Mouse (Mus musculus) cerebellum, adult 18-20 months (tissue): ENCODE measurements at regions not wholly inside any gene's neighbourhood (a gene's known extent, or its start where the extent isn't known, plus 50 kb on each side); places are given as distances from the start of the nearest gene placed in this dataset.

Experiments
- DNase-seq, 2 experiments: peaks; one replicate each; pipeline ENCODE4 v3.0.0; 2021

DNA sequence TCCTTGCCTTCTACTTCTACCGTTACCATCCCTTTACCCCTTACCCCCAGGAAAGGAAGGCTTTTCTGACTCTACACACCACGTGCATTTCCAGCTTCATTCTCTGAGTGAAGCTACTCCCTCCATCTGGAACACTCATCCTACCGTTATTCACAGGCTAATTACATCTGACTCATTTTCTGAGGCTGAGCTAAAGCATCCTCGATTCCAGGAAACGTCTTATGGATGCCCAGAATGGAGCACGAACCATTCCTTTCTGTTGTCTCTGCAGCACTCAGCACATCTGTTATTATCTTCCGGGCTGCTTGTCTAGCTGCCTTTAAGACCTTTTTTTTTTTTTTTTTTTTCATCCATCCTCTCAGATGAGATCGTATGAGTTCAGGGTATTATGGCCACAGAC is 112.5 kb upstream of the Btg1 start:
- DNase-seq: no peak

DNA sequence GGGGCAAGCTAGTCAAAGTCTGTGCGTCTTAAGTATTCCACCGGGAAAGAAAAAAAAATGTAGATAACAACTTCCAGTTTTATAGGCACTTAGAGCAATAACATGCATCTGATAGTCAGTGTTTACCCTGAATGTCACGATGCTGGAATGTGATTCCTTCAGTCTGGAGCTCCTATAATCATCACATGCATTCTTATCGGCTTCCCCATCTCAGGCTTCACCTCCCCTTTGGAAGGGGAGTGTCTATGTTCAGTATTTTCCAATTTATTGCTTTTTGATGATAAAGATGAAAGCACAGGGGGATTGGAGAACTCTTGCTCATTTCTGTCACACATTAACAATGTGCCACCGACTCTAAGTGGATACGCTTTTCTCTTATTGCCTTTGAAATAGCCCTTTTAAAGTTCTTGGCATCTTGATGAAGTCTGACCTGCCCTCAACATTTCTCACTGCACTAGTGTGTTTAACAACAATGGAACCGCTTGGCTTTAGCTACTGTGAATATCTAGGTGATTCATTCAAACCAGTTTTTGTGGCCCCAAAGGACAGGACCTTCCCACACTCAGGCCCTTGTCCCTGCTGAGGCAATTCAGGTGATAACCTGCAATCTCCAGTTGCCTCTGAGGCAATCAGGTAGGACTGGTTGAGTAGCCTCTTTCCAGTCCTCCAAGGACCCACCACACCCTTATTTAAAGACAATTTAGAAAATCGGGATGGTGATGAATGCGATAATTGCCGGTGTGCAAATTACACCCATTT is 101.5 kb upstream of the Btg1 start:
- no peak for DNase-seq

DNA sequence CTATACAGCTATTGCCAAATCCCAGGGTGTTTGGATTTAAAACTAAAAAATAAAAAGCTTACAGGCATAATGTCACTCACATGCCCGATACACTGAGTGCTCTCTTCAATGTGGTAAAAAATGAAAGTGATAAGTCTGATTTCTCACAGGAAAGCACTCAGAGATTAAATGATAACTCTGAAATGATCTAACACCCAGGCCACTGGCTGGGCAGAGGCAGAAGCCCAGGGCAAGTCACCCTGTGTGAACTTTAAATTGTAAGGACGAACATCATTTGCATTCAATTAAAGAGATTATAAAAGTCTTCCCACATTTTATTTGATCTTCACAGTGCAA is 100.9 kb upstream of the Btg1 start:
- no peak for DNase-seq

DNA sequence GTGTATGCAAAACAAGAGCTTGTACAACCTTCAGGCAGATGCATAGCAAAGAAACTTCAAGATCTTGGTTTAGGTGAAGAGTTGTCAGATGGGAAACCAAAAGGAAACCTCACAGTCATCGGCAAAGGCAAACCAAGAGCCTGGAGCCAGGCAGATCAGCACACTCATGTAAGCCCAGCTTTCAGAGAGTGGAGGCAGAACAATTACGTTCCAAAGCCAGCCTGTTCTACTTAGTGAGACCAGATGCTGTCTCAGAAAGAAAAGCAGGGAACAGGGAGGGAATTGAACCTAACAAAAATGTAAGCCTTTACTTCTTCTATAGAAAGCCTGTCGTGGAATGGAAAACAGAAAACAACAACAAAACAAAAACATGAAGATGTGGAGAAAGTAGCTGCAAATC is 97.4 kb upstream of the Btg1 start:
- no peak for DNase-seq

DNA sequence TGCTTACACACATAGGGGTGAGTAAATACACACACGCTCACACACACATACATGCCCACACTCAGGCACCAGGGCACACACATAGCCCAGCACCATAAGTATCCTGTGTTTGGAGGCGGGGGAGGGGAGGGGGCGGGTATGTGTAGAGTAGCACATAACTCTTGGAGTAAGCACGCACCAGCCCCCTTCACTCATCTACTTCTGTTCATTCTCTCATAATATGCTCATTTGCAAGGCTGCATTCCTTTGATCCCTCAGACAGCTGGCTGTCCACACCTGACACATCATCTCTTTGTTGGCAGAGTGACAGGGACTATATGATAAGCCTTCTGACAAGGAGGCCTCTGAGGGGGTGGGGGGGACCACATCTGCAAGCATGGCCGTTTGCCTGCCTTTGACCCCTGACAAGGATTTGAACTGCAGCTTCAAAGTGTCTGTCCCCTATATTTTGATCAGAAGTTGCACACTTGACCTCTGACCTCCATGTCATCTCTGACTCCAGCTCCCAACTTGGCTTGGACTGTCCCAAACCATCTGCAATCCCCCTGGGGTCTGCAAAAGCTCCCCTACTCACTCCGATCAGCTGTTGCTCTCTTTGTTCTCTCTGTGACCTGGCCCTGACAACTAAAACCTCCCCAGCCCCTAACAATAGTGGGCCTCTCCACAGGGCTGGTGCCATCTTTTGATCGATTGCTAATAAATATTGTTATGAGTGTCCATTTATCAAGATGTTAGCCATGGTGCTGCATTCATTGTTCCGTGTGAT is 95.6 kb upstream of the Btg1 start:
- no peak for DNase-seq

DNA sequence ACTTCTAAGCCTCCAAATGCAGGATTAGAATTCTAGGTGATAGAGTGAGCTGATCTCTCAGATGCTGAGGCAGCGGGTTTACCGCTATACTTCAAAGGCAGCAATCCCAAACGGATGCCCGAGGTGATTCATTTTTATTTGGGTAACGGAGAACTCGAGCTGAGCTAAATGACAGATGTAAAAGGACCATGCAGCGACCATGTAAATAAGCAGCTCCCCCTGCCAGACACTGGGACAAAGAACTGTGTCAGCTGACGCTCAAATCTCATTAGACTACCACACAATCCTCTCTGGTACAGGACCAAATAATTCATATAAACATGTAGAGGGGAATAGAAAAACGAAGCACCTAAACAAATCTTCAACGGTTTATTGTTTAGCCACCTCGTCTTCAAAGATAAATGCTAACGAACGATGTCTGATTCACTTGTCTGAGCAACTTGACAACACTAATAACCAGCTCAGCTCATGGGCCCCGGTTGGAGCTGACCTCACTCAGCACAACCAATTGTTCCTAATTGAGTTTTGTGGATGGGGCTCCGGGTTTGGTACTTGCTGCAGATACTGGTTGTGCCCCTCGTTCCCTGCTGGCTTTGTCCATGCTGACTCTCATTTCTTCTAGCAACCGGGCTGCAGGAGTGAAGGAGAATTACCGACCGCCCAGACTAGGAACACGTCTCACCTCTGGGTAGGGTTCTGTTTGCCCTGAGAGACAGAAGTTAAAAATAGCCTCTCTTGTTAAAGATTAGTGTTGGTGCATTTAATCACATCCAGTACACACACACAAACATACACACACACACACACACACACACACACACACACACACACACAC is 92.6 kb upstream of the Btg1 start:
- DNase-seq: no peak

DNA sequence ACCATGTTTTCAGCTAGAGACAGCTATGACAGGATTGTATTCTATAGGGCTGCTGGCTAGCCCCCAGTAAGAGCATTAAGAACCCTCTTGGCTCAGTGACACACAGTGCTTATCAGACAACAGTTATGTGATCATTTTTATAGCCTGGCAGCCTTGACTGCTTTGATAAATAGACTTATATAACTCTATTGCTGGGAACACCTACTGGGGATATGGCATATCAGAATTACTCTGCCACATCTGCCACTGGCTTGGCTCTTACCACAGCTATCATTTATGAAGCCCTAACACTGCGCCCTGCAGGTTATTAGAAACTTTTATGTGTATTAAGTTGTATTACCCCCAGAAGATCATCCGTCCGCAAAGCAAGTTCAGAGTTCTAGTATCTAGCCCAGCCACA is 88.9 kb upstream of the Btg1 start:
- no peak for DNase-seq

DNA sequence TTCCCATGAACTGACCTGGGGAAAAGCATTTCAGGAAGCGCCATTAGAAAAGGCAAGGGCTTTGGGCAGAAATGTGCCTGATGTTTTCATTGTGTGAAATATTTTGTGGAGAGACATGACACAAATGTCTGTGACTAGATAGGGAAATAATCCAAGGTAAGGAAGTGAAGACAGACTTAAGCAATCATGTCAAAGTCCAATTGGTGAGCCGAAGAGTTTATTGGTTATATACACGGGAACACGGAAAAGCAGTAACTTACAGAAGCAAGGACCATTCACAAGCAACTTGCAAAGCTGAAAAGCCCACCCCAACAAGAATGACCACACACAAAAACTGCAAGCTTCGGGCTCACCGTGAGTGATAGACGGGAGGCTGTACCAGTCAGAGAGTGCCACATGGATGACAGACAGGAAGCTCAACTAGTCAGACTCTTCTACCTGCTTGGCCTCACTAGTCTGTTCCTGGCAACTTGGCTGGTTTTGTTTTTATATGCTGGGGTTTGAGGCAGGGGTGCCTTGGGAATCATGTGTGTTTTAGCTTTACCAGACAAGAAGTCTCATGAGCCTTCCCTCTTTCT is 82.2 kb upstream of the Btg1 start:
- no peak for DNase-seq

DNA sequence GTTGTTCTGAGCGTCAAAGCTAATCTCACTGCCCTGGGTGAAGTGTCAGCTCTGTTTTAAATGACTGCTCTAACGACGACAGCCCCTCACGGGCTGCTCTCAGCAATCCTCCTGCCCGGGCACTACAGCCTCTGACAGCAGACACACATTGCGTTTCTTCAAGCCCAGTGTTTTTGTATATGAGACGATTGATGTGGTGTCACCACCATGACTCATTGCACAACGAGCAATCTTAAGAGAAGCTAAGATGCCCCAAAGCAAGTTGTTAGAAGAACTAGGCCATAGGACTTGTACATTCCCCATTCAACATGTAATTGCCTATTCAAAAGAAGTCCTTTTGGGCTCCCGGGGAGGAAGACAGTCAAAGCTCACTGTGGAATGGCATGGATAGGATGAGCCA is 81.3 kb upstream of the Btg1 start:
- DNase-seq: no peak

DNA sequence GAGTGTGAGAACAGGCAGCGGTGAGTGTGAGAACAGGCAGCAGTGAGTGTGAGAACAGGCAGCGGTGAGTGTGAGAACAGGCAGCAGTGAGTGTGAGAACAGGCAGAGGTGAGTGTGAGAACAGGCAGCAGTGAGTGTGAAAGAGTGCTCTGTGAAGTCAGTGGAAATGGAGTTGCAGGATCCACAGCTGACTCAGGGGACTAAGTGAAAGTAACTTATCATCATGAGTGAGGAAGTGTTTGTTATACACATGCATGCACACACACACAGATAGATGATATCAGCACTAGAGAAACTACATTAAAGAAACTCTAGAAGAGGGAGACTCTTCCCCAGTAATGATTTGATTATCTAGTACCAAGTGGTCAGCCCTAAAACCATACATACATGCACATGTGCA is 76.0 kb upstream of the Btg1 start:
- no peak for DNase-seq

DNA sequence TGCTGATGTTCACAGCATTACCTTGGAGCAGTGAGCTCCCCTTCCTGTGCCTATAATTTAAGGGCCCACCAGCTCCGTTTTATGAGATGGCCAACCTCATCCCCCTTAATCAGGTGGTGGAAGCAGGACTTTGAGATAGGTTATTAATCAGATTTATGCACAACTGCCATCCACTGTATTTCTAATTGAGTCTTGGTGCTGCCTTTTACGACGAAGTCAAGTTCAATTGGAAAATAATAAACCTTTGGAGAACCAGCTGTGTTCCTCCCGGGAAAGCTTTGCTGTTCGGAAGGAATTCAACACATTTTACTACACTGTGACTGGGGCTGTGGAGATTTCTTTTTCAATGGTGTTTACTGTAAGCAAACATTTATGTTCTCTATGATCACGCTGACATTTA is 71.5 kb upstream of the Btg1 start:
- DNase-seq: no peak

DNA sequence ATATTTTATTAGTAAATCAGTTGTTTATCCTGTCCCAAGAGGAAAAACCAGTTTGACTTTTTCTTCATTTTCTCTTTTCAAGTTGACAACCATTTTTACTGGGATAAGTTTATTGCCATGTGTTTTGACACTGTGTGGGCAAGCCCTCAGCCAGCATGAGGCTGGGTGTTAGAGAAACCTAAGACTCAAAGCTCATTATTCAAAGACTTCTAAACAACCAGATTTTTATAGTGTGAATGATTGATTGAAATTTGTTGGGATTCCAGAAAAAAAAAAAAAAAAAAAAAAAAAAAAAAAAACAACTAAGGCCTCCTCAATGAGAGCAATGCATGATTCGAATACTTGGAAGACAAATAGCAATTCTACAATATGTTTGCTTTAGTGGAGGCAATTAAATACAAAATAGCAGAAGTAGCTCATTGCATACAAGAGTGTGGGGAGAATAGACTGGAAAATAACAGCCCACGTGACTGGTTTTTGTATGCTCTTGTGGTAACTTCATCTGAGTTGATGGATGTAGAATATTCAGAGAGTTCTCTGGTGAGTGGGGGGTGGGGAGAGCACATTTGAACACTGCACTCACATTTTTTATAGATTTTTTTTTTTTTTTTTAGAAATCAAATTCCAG is 70.9 kb upstream of the Btg1 start:
- no peak for DNase-seq

DNA sequence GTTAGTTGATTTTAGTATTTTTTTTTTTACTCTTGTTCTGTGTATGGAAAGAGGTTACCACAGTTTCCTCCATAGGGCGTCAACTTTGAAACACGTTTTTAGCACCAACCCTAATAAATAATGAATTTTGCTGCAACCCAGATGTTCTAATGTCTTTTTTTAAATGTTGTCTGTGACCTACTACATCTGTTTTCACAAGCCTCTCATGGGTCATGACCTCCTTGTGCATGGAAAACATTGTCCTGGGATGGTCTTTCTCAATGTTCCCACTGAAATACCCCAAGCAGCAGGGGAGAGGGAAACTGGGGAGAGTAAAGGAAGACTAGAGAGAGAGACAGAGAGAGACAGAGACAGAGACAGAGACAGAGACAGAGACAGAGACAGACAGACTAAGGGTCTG is 67.2 kb upstream of the Btg1 start:
- no peak for DNase-seq

DNA sequence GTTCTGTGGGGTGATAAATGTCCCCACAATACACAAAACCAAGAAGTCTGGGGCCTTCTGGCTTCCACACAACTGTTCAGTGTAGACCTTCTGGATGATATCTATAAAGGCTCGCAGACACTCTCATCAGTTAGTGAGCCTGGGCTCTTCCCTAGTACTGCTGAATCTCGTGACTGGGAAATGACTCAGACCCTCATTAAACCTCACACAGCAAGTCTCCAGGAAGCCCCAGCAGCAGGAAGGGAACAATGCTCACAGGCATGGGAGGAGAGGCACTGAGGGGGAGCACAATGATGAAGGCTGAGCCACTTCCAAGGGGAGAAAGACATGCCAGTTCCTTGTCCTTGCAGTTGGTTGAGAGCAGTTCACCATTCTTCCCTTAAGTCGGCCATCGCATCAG is 66.5 kb upstream of the Btg1 start:
- no peak for DNase-seq

DNA sequence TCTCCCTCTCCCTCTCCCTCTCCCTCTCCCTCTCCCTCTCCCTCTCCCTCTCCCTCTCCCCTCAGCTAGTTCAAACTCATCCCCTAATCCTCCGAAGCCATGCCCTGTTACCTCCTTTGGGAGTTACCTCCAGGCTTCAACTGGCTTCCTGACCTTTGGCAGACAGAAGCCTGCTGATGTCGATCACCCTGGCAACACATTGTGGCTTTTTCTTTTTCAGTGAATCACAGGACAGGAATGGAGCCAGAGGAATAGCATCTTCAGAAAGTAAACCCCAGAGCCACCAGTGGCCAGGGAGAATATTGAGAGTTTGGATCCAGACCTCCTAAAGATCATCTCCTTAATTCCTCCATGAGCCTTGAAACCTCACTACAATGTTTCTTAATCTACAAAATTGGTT is 59.5 kb upstream of the Btg1 start:
- no peak for DNase-seq

DNA sequence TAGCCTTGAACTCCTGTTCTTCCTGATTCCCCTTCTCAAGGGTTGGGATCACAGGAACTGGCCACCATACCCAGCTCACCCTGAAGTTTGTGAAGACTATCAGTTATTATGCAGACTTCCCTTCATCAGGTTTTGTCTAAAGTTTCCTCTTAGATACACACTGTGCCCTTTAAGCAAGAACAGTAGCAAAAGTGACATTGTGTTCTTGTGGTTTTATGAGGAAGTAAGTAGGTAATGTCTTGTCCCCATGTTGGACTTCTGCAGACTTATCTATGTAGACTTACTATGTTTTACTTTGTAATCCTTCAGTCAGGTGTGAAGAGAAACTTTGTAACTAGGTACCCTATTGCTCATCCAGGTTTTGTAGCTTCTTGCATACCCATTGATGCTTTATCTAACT is 51.5 kb upstream of the Btg1 start:
- no peak for DNase-seq
